Mouse (Mus musculus) gastrocnemius, adult 18-20 months (tissue): ENCODE results near the gene A830018L16Rik. TPM values are rescaled to one million over a fixed set of nuclear protein-coding genes. Genes with fewer than 3 reads are reported as not detected.

Experiments
- DNase-seq: peaks from one replicate; pipeline ENCODE4 v3.0.0; 2021; ENCODE audit warnings: low spot score
- total RNA-seq, 2 experiments: library from RNA; stranded (reverse); gene quantifications; 2 replicates each; pipeline ENCODE4 v1.2.3; 2021

The A830018L16Rik gene
- total RNA-seq, 2 experiments from 2014 or later = not detected

GRCm38 (mm10) chr1:11650137-11650536 is 236.2 kb downstream of the A830018L16Rik start:
- DNase-seq = no peak

- DNase-seq = no peak
Observed at GRCm38 (mm10) chr1:11652773-11653172, 238.9 kb downstream of the A830018L16Rik start.

- peak; percentile 44 for DNase-seq
Observed at GRCm38 (mm10) chr1:11657341-11658060, 243.6 kb downstream of the A830018L16Rik start.

GRCm38 (mm10) chr1:11658061-11658625 is 244.2 kb downstream of the A830018L16Rik start:
- no peak for DNase-seq

GRCm38 (mm10) chr1:11744749-11745314 is 330.9 kb downstream of the A830018L16Rik start:
- DNase-seq = no peak

- no peak for DNase-seq
Observed at GRCm38 (mm10) chr1:11748424-11748823, 334.5 kb downstream of the A830018L16Rik start.

- no peak for DNase-seq
Observed at GRCm38 (mm10) chr1:11750065-11750464, 336.2 kb downstream of the A830018L16Rik start.

GRCm38 (mm10) chr1:11750607-11751006 is 336.7 kb downstream of the A830018L16Rik start:
- DNase-seq = no peak

- DNase-seq = no peak
Observed at GRCm38 (mm10) chr1:11751996-11752395, 338.1 kb downstream of the A830018L16Rik start.

GRCm38 (mm10) chr1:11788264-11788663 is 374.4 kb downstream of the A830018L16Rik start:
- DNase-seq = no peak

- DNase-seq = no peak
Observed at GRCm38 (mm10) chr1:11792820-11793219, 378.9 kb downstream of the A830018L16Rik start.

GRCm38 (mm10) chr1:11795666-11796065 is 381.8 kb downstream of the A830018L16Rik start:
- no peak for DNase-seq

GRCm38 (mm10) chr1:11872847-11873246 is 458.9 kb downstream of the A830018L16Rik start:
- no peak for DNase-seq

- DNase-seq = no peak
Observed at GRCm38 (mm10) chr1:11873573-11873972, 459.7 kb downstream of the A830018L16Rik start.

GRCm38 (mm10) chr1:11881706-11882105 is 467.8 kb downstream of the A830018L16Rik start:
- no peak for DNase-seq

- no peak for DNase-seq
Observed at GRCm38 (mm10) chr1:11895715-11896114, 481.8 kb downstream of the A830018L16Rik start.

GRCm38 (mm10) chr1:11915873-11916272 is 502.0 kb downstream of the A830018L16Rik start:
- no peak for DNase-seq

GRCm38 (mm10) chr1:11936984-11937383 is 523.1 kb downstream of the A830018L16Rik start:
- DNase-seq = no peak

GRCm38 (mm10) chr1:11959421-11960206 is 545.7 kb downstream of the A830018L16Rik start:
- DNase-seq = no peak

GRCm38 (mm10) chr1:11982590-11983136 is 568.8 kb downstream of the A830018L16Rik start:
- no peak for DNase-seq

GRCm38 (mm10) chr1:11990011-11990410 is 576.1 kb downstream of the A830018L16Rik start:
- no peak for DNase-seq
